Mouse (Mus musculus): Measurements from ENCODE around the gene Tbcd. TPM values are rescaled to one million over a fixed set of nuclear protein-coding genes. Genes with fewer than 3 reads are reported as not detected.

Tbcd gene
- polyA plus RNA-seq, 1 experiment = not detected

DNA sequence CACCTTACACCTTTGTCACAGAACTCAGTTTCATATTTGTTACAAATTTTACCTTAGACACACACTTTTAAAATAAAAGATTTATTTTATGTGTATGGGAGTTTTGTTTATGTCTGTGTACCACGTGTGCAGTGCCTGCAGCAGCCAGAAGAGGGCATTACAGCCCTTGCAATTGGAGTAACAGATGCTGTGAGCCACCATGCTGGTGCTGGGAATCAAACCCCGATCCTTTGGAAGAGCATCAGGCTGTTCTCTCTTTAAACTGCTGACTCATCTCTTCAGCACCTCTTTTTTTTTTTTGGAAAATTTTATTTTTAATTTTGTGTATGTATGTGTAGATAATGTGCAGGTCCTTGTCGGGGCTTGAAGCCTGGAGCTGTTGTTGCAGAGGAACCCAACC is 6.1 kb downstream of the Tbcd start:
- no peak overlapping the region for H3K27ac ChIP-seq (ENCODE audit: insufficient read depth, low read depth, low read length)
- 90% methylated on average over 3 of the region's 3 CpGs for WGBS
- no peak overlapping the region for H3K4me3 ChIP-seq (ENCODE audit: insufficient read depth, low read depth, low read length)
- peaks cover 4% of the 10 kb centered on the region for H3K4me1 ChIP-seq (ENCODE audit: control insufficient read depth, insufficient read depth, low read length)
- TF ChIP-seq POLR2A (IDR thresholded peaks at IDR 0.05; ENCODE audit: insufficient read depth, low read depth, low read length) = no peak

GRCm38 (mm10) chr11:121467408-121467807 is 15.7 kb downstream of the Tbcd start:
- TF ChIP-seq POLR2A (IDR thresholded peaks at IDR 0.05; ENCODE audit: insufficient read depth, low read depth, low read length) (no peak), CTCF (IDR thresholded peaks at IDR 0.05; ENCODE audit: insufficient read depth, low read depth, low read length) (no peak)
- no peaks in the 10 kb centered on the region for H3K4me1 ChIP-seq (ENCODE audit: control insufficient read depth, insufficient read depth, low read length)
- WGBS = 89% methylated on average over 6 of the region's 6 CpGs
- no peak overlapping the region for H3K27ac ChIP-seq (ENCODE audit: insufficient read depth, low read depth, low read length)
- H3K4me3 ChIP-seq (ENCODE audit: insufficient read depth, low read depth, low read length) = no peak overlapping the region

GRCm38 (mm10) chr11:121474831-121475230 is 23.1 kb downstream of the Tbcd start:
- Histone ChIP-seq H3K4me3 (ENCODE audit: insufficient read depth, low read depth, low read length) (no peak overlapping the region), H3K4me1 (ENCODE audit: control insufficient read depth, insufficient read depth, low read length) (no peaks in the 10 kb centered on the region), H3K27ac (ENCODE audit: insufficient read depth, low read depth, low read length) (no peak overlapping the region)
- TF ChIP-seq CTCF (IDR thresholded peaks at IDR 0.05; ENCODE audit: insufficient read depth, low read depth, low read length) (no peak), POLR2A (IDR thresholded peaks at IDR 0.05; ENCODE audit: insufficient read depth, low read depth, low read length) (no peak)
- 85% methylated on average over 3 of the region's 3 CpGs for WGBS

DNA sequence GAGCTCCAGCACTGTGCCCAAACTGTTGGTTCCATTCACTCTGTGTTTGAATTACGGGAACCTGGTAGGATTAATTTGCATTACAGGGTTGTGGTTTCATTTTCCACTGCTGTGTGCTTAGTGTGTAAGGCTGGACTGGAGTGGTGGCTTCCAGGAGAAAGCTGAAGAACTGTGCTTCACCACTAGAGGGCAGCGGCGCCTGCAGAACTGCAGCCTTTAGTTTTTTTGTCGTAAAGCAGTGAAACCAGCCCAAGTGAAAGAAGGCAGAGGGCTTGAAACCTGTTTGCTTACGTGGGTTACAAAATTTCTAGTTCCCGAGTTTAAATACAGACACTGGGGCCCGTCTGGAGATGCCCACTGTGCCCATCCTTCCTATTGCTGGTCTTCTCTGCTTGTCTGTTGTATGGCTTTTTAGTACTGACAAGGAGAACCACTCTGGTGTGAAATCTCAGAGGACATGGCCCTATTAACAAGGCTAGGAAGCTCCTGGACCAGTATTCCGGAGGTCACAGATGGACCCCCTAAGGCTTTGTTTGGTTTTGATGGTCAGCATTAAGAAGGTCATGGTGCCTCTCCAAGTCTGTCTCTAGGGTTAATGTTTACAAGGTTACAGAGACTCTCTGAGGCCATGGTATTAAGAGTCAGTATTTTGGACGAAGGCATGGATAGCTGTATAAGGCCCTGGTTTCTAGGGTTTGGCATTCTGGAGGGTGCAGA is 24.1 kb downstream of the Tbcd start:
- 27% methylated on average over 9 of the region's 9 CpGs for WGBS
- no peak overlapping the region for H3K4me3 ChIP-seq (ENCODE audit: insufficient read depth, low read depth, low read length)
- TF ChIP-seq CTCF (IDR thresholded peaks at IDR 0.05; ENCODE audit: insufficient read depth, low read depth, low read length) (peak; percentile 88), POLR2A (IDR thresholded peaks at IDR 0.05; ENCODE audit: insufficient read depth, low read depth, low read length) (no peak)
- no peak overlapping the region for H3K27ac ChIP-seq (ENCODE audit: insufficient read depth, low read depth, low read length)
- no peaks in the 10 kb centered on the region for H3K4me1 ChIP-seq (ENCODE audit: control insufficient read depth, insufficient read depth, low read length)

- 91% methylated on average over 15 of the region's 15 CpGs for WGBS
- no peaks in the 10 kb centered on the region for H3K4me1 ChIP-seq (ENCODE audit: control insufficient read depth, insufficient read depth, low read length)
- no peak overlapping the region for H3K4me3 ChIP-seq (ENCODE audit: insufficient read depth, low read depth, low read length)
- TF ChIP-seq POLR2A (IDR thresholded peaks at IDR 0.05; ENCODE audit: insufficient read depth, low read depth, low read length) (no peak), CTCF (IDR thresholded peaks at IDR 0.05; ENCODE audit: insufficient read depth, low read depth, low read length) (no peak)
- no peak overlapping the region for H3K27ac ChIP-seq (ENCODE audit: insufficient read depth, low read depth, low read length)
Measured at GRCm38 (mm10) chr11:121479476-121480203, 27.9 kb downstream of the Tbcd start.

GRCm38 (mm10) chr11:121481129-121481528 is 29.4 kb downstream of the Tbcd start:
- H3K4me1 ChIP-seq (ENCODE audit: control insufficient read depth, insufficient read depth, low read length) = peaks cover 4% of the 10 kb centered on the region; the same call in 1 of the 2 replicates
- 88% methylated on average over 2 of the region's 2 CpGs for WGBS
- H3K4me3 ChIP-seq (ENCODE audit: insufficient read depth, low read depth, low read length) = no peak overlapping the region
- no peak overlapping the region for H3K27ac ChIP-seq (ENCODE audit: insufficient read depth, low read depth, low read length)
- TF ChIP-seq CTCF (IDR thresholded peaks at IDR 0.05; ENCODE audit: insufficient read depth, low read depth, low read length) = no peak
- no peak for TF ChIP-seq POLR2A (IDR thresholded peaks at IDR 0.05; ENCODE audit: insufficient read depth, low read depth, low read length)

GRCm38 (mm10) chr11:121485882-121486281 is 34.1 kb downstream of the Tbcd start:
- WGBS = 80% methylated on average over 9 of the region's 9 CpGs
- TF ChIP-seq CTCF (IDR thresholded peaks at IDR 0.05; ENCODE audit: insufficient read depth, low read depth, low read length) (no peak), POLR2A (IDR thresholded peaks at IDR 0.05; ENCODE audit: insufficient read depth, low read depth, low read length) (no peak)
- Histone ChIP-seq H3K4me1 (ENCODE audit: control insufficient read depth, insufficient read depth, low read length) (peaks cover 4% of the 10 kb centered on the region; the same call in 1 of the 2 replicates), H3K27ac (ENCODE audit: insufficient read depth, low read depth, low read length) (no peak overlapping the region), H3K4me3 (ENCODE audit: insufficient read depth, low read depth, low read length) (no peak overlapping the region)

DNA sequence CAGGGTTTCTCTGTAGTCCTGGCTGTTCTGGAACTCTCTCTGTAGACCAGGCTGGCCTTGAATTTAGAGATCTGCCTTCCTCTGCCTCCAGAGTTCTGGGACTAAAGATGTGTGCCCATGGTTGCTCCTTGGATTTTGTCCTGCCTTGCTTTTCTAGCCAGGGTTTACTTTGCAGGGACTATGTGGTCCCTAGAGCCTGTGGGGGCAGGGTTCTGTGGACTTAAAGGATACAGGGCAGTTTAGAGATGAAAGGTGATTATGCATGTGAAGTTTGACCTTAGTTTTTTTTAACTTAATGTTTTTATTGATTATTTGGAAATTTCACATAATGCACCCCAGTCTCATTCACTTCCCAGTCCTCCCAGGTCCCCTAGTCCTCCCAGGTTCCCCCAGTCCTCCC is 38.9 kb downstream of the Tbcd start:
- Histone ChIP-seq H3K27ac (ENCODE audit: insufficient read depth, low read depth, low read length) (no peak overlapping the region), H3K4me1 (ENCODE audit: control insufficient read depth, insufficient read depth, low read length) (peaks cover 2% of the 10 kb centered on the region; the same call in 1 of the 2 replicates), H3K4me3 (ENCODE audit: insufficient read depth, low read depth, low read length) (no peak overlapping the region)
- TF ChIP-seq CTCF (IDR thresholded peaks at IDR 0.05; ENCODE audit: insufficient read depth, low read depth, low read length) (no peak), POLR2A (IDR thresholded peaks at IDR 0.05; ENCODE audit: insufficient read depth, low read depth, low read length) (no peak)

DNA sequence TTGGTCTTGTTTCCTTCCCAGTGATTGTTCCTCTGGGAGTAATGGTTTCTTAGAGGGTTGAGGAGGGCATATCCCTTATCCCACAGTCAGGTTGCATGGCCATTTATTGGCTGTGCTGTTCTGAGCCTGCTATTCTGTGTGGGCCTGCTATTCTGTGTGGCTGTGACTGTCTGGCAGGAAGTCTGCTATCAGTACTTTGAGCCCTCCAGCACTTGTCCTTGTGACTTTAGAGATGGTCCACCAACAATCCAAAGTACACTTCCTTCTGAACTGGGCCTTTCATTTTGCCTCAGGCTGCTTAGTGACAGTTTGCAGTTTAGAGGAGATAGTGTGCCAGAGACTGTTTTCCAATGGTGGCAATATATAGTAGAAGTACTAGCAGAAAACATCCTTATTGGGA is 48.8 kb downstream of the Tbcd start:
- no peaks in the 10 kb centered on the region for H3K4me1 ChIP-seq (ENCODE audit: control insufficient read depth, insufficient read depth, low read length)
- no peak overlapping the region for H3K4me3 ChIP-seq (ENCODE audit: insufficient read depth, low read depth, low read length)
- TF ChIP-seq CTCF (IDR thresholded peaks at IDR 0.05; ENCODE audit: insufficient read depth, low read depth, low read length) (no peak), POLR2A (IDR thresholded peaks at IDR 0.05; ENCODE audit: insufficient read depth, low read depth, low read length) (no peak)
- H3K27ac ChIP-seq (ENCODE audit: insufficient read depth, low read depth, low read length) = no peak overlapping the region
